Mouse (Mus musculus) kidney, embryonic 15.5 days (tissue): ENCODE measurements around the gene Vav2. TPM values are rescaled to one million over a fixed set of nuclear protein-coding genes. Genes with fewer than 3 reads are reported as not detected.
A peak's percentile ranks its signal among the peaks of the same experiment; 100 is the strongest.

Source experiments
- ATAC-seq: fragments of 200-750 bp; cut with Nextera tagmentation; replicated peaks from 2 replicates; pipeline ENCODE4 v1.8.0; 2017; ENCODE audit warnings: moderate TSS enrichment; ENCODE audit not compliant: low FRiP score
- H3K27ac ChIP-seq: fragments of 300-500 bp; sonication (generic); 2 replicates; pipeline ENCODE4 v1.5.1; 2015; ENCODE audit warnings: mild to moderate bottlenecking, inconsistent platforms
- H3K27me3 ChIP-seq: fragments of 300-500 bp; sonication (generic); 2 replicates; pipeline ENCODE4 v1.6.1; 2015; ENCODE audit warnings: inconsistent platforms
- H3K36me3 ChIP-seq: fragments of 300-500 bp; sonication (generic); 2 replicates; pipeline ENCODE4 v1.6.1; 2015; ENCODE audit warnings: inconsistent platforms
- H3K4me1 ChIP-seq: fragments of 300-500 bp; sonication (generic); 2 replicates; pipeline ENCODE4 v1.6.1; 2015; ENCODE audit warnings: inconsistent platforms
- H3K4me2 ChIP-seq: fragments of 300-500 bp; sonication (generic); 2 replicates; pipeline ENCODE4 v1.6.1; 2015; ENCODE audit warnings: moderate library complexity, mild to moderate bottlenecking, inconsistent platforms
- H3K4me3 ChIP-seq: fragments of 300-500 bp; sonication (generic); replicated peaks from 2 replicates; pipeline ENCODE4 v1.5.1; 2015; ENCODE audit warnings: mild to moderate bottlenecking, inconsistent platforms
- H3K9ac ChIP-seq: fragments of 300-500 bp; sonication (generic); 2 replicates; pipeline ENCODE4 v1.6.1; 2015; ENCODE audit warnings: mild to moderate bottlenecking, inconsistent platforms
- H3K9me3 ChIP-seq: fragments of 300-500 bp; sonication (generic); replicated peaks from 2 replicates; pipeline ENCODE4 v1.6.1; 2016; ENCODE audit warnings: inconsistent platforms
- WGBS: fragments of 180-500 bp; shearing (Covaris S2); methylation state at CpG from one replicate; pipeline ENCODE4 v1.1.7; 2015; ENCODE audit warnings: mixed read lengths; 5-methylcytosine and 5-hydroxymethylcytosine counted together
- polyA plus RNA-seq: library from polyadenylated mRNA; unstranded; fragments of >200 nt; fragmentation: Nextera tagmentation; extraction: Ambion mirVana; gene quantifications from 2 replicates; pipeline ENCODE4 v1.2.1, GENCODE M21; 2015

The Vav2 gene
- polyA plus RNA-seq, 1 experiment from 2014 or later, result 8.3 TPM

DNA sequence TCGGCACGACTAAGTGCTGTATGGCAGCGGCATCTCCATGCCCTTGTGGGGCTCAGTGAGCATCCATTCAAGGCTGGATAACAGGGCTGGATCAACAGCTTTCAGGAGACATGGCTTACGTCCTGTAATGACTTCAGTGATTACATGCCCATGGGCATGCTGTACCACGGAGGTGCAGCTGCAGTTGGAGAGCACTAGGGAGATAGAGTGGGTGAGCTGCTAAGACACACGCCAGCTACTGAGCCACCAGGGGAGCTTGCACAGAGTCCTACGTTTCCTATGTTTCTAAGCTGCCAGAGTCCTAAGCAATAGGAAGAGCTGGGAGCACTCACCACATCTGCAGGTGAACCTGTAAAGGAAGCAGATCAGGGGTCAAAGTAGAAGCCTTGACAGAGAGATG, 148.0 kb downstream of the Vav2 start:
- no peak overlapping the region for H3K9ac ChIP-seq
- no peaks in the 10 kb centered on the region for H3K4me1 ChIP-seq
- H3K36me3 ChIP-seq, result peaks cover 77% of the 10 kb centered on the region
- H3K27ac ChIP-seq, result no peak overlapping the region
- no peak overlapping the region for H3K4me3 ChIP-seq
- H3K9me3 ChIP-seq, result no peaks in the 10 kb centered on the region
- H3K27me3 ChIP-seq, result no peaks in the 10 kb centered on the region
- no peak for ATAC-seq
- WGBS, result 88% methylated on average over 7 of the region's 7 CpGs
- H3K4me2 ChIP-seq, result no peak overlapping the region

- no peak for ATAC-seq
- Histone ChIP-seq H3K4me1 (no peaks in the 10 kb centered on the region), H3K4me3 (no peak overlapping the region), H3K27me3 (no peaks in the 10 kb centered on the region), H3K9me3 (no peaks in the 10 kb centered on the region), H3K36me3 (peaks cover 60% of the 10 kb centered on the region), H3K9ac (no peak overlapping the region), H3K27ac (no peak overlapping the region), H3K4me2 (no peak overlapping the region)
- WGBS, result 65% methylated on average over 2 of the region's 2 CpGs
Measured at GRCm38 (mm10) chr2:27268325-27268724, 158.5 kb downstream of the Vav2 start.

GRCm38 (mm10) chr2:27265819-27266218, 161.0 kb downstream of the Vav2 start:
- no peak overlapping the region for H3K4me3 ChIP-seq
- WGBS, result 52% methylated on average over 3 of the region's 3 CpGs
- H3K4me1 ChIP-seq, result no peaks in the 10 kb centered on the region
- ATAC-seq, result no peak
- H3K27ac ChIP-seq, result no peak overlapping the region
- H3K9ac ChIP-seq, result no peak overlapping the region
- H3K36me3 ChIP-seq, result peaks cover 56% of the 10 kb centered on the region
- no peak overlapping the region for H3K4me2 ChIP-seq
- no peaks in the 10 kb centered on the region for H3K9me3 ChIP-seq
- H3K27me3 ChIP-seq, result no peaks in the 10 kb centered on the region

GRCm38 (mm10) chr2:27262984-27263383, 163.8 kb downstream of the Vav2 start:
- Histone ChIP-seq H3K9me3 (no peaks in the 10 kb centered on the region), H3K27me3 (no peaks in the 10 kb centered on the region), H3K4me3 (no peak overlapping the region), H3K27ac (peak overlapping the region; percentile 1; the same call in 1 of the 2 replicates), H3K4me1 (no peaks in the 10 kb centered on the region), H3K4me2 (no peak overlapping the region), H3K9ac (no peak overlapping the region), H3K36me3 (peaks cover 41% of the 10 kb centered on the region)
- 74% methylated on average over 4 of the region's 4 CpGs for WGBS
- no peak for ATAC-seq

- Histone ChIP-seq H3K27ac (no peak overlapping the region), H3K27me3 (no peaks in the 10 kb centered on the region), H3K9me3 (no peaks in the 10 kb centered on the region), H3K4me3 (no peak overlapping the region), H3K36me3 (no peaks in the 10 kb centered on the region), H3K4me1 (peaks cover 20% of the 10 kb centered on the region), H3K9ac (no peak overlapping the region), H3K4me2 (no peak overlapping the region)
- no peak for ATAC-seq
Measured at GRCm38 (mm10) chr2:27251434-27251833, 175.4 kb downstream of the Vav2 start.

DNA sequence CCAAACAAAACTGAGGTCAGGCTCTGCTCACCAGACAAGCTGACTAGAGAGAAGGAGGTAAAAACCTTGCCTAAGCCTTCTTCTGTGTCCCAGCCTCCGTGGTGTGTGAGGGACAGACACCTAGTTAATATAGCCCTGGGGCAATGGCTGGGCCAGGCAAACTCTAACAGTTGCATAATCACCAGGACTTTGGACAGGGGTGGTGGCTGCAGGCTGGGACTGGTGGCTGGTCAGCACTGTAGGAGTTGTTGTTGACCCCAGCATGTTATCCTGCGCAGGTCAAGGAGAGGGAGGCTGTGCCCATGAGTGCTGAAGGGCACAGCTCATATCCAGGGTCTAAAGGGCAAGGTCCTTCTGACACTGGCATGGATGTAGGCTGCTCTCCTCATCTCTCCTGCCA, 178.6 kb downstream of the Vav2 start, which contains the start of gene Sardh:
Gene Sardh, minus strand, starts transcription at position 127 of the 400 bp plus-strand sequence.
- Histone ChIP-seq H3K9ac (0 out of 2 replicates have a peak within 1 kb of the TSS, but pooled peaks have one; percentile 24), H3K9me3 (no peaks in the 10 kb centered on the region), H3K4me1 (peaks cover 41% of the 10 kb centered on the region), H3K4me3 (peak within 1 kb of the TSS; percentile 20; the same call in 1 of the 2 replicates), H3K4me2 (peak within 1 kb of the TSS; percentile 53), H3K27ac (peak within 1 kb of the TSS; percentile 94), H3K27me3 (no peaks in the 10 kb centered on the region), H3K36me3 (peaks cover 8% of the 10 kb centered on the region; the same call in 1 of the 2 replicates)
- 75% methylated on average over 2 of the region's 2 CpGs for WGBS
- ATAC-seq, result no peak

GRCm38 (mm10) chr2:27247487-27247863, 179.4 kb downstream of the Vav2 start:
- Histone ChIP-seq H3K9ac (no peak overlapping the region), H3K36me3 (peaks cover 8% of the 10 kb centered on the region), H3K4me1 (peaks cover 41% of the 10 kb centered on the region), H3K4me3 (no peak overlapping the region), H3K27me3 (no peaks in the 10 kb centered on the region), H3K9me3 (no peaks in the 10 kb centered on the region), H3K27ac (peak overlapping the region; percentile 94), H3K4me2 (peak overlapping the region; percentile 53)
- WGBS, result 25% methylated on average over 2 of the region's 2 CpGs
- no peak for ATAC-seq

GRCm38 (mm10) chr2:27246712-27247486, 179.9 kb downstream of the Vav2 start:
- peaks cover 41% of the 10 kb centered on the region for H3K4me1 ChIP-seq
- peak overlapping the region; percentile 94 for H3K27ac ChIP-seq
- peaks cover 9% of the 10 kb centered on the region for H3K36me3 ChIP-seq
- no peaks in the 10 kb centered on the region for H3K9me3 ChIP-seq
- H3K4me2 ChIP-seq, result peak overlapping the region; percentile 53
- peak; percentile 95 for ATAC-seq
- no peaks in the 10 kb centered on the region for H3K27me3 ChIP-seq
- 0 out of 2 replicates have a peak overlapping the region, but pooled peaks have one; percentile 24 for H3K9ac ChIP-seq
- WGBS, result 13% methylated on average over 7 of the region's 7 CpGs
- H3K4me3 ChIP-seq, result peak overlapping the region; percentile 20

- Histone ChIP-seq H3K9ac (peak overlapping the region; percentile 24; the same call in 1 of the 2 replicates), H3K4me1 (peaks cover 41% of the 10 kb centered on the region), H3K27ac (peak overlapping the region; percentile 94; the same call in 1 of the 2 replicates), H3K4me3 (peak overlapping the region; percentile 20), H3K36me3 (peaks cover 17% of the 10 kb centered on the region), H3K27me3 (no peaks in the 10 kb centered on the region), H3K9me3 (no peaks in the 10 kb centered on the region), H3K4me2 (peak overlapping the region; percentile 53)
- ATAC-seq, result no peak
- 57% methylated on average over 7 of the region's 7 CpGs for WGBS
Measured at GRCm38 (mm10) chr2:27245947-27246346, 180.9 kb downstream of the Vav2 start.

DNA sequence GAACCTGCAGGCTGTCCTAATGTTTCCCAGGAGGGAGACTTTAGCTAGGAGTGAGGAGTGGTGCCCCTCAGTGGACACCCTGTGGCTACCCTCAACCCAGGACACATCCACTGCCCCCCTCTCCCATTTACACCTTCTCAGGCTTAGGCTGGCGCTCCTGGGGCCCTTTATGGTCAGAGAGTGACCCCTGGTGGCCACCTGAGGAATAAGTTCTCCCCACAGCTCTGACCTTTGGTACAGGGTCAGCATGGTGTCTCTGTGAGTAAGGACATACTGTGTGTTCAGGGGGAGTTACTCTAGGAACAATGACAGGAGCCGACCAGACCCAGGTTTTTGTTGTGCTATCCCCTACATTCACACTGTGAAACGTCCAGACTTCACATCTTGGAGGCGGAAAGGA, 189.5 kb downstream of the Vav2 start:
- WGBS, result 36% methylated on average over 4 of the region's 4 CpGs
- H3K4me1 ChIP-seq, result peaks cover 8% of the 10 kb centered on the region
- H3K4me2 ChIP-seq, result no peak overlapping the region
- peaks cover 44% of the 10 kb centered on the region for H3K36me3 ChIP-seq
- no peaks in the 10 kb centered on the region for H3K27me3 ChIP-seq
- H3K27ac ChIP-seq, result no peak overlapping the region
- ATAC-seq, result peak; percentile 52; the same call in 1 of the 2 replicates
- H3K9ac ChIP-seq, result no peak overlapping the region
- no peak overlapping the region for H3K4me3 ChIP-seq
- H3K9me3 ChIP-seq, result no peaks in the 10 kb centered on the region

DNA sequence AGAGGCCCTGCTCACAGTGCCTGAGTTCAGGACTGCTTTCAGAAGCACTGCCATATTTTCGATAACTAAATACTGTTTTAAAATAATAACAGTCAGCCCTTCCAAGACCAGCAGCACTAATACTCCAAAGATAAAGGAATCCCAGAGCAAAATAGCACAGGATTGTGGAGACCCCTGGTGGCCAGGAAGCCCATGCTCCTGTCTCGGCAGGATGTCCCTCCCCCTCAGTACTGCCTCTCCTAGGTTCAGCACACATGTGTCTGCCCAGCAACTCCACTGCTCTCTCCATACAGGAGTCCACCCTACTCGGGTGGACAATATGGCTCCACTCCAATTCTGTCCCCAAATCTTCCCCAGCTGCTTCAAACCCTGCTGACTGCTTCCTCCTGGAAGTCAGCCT, 191.1 kb downstream of the Vav2 start:
- 12% methylated on average over 3 of the region's 3 CpGs for WGBS
- H3K36me3 ChIP-seq, result peaks cover 40% of the 10 kb centered on the region
- H3K4me3 ChIP-seq, result no peak overlapping the region
- no peaks in the 10 kb centered on the region for H3K27me3 ChIP-seq
- peak; percentile 34; the same call in 1 of the 2 replicates for ATAC-seq
- H3K9me3 ChIP-seq, result no peaks in the 10 kb centered on the region
- H3K4me2 ChIP-seq, result no peak overlapping the region
- H3K9ac ChIP-seq, result no peak overlapping the region
- no peak overlapping the region for H3K27ac ChIP-seq
- peaks cover 12% of the 10 kb centered on the region for H3K4me1 ChIP-seq

DNA sequence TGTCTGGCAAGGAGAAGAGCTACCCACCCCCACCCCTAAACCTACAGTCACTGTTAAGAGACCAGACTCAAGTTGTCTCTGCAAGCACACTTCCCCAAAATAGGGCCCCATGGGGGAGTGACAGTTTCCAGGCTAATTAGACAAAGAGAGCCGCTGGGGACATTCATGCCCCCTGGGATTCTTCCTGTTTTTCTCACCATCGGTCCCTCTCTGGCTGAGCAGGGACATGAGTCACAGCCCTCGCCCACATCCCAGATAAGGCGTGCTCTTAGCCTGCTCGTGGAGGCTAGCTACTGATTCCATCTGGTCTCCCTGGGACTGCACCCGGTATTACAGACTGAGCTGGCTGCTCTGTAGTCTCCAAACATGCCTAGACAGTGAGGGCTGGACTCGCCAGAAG, 194.5 kb downstream of the Vav2 start:
- no peak for ATAC-seq

More for the DNA sequence above, 194.5 kb downstream of the Vav2 start:
- H3K9me3 ChIP-seq, result no peaks in the 10 kb centered on the region
- H3K4me1 ChIP-seq, result peaks cover 12% of the 10 kb centered on the region
- no peak overlapping the region for H3K4me2 ChIP-seq
- H3K36me3 ChIP-seq, result peaks cover 49% of the 10 kb centered on the region
- H3K4me3 ChIP-seq, result no peak overlapping the region
- 25% methylated on average over 7 of the region's 7 CpGs for WGBS
- no peaks in the 10 kb centered on the region for H3K27me3 ChIP-seq
- no peak overlapping the region for H3K9ac ChIP-seq
- H3K27ac ChIP-seq, result peak overlapping the region; percentile 23; the same call in 1 of the 2 replicates
